In genomic region chr6:53909446-53909845, GRCm38 (mm10) we compare ENCODE assay signal across 19 mouse cellular contexts.
DNase-seq lines count a peak whose midpoint lies in the region; ATAC-seq and TF ChIP-seq lines count a peak whose summit lies in the region.
"Had no signal": no experiment of that assay in that cellular context is flagged by ENCODE, and none has a peak within 500 bp of the region (broad histone marks: within the 10 kb centered on the region; RNA-seq: fewer than 3 reads in every experiment).

No protein-coding gene starts in this region.

- 0 out of 2 replicates have a peak overlapping the region, but pooled peaks have one; percentile 45 for H3K27ac ChIP-seq in heart, embryonic 10.5 days
- H3K27ac ChIP-seq in lung, embryonic 14.5 days (ENCODE audit: low read depth) = peak overlapping the region; percentile 6; the same call in 1 of the 2 replicates
- H3K27ac ChIP-seq in embryonic facial prominence, embryonic 10.5 days (replicated peaks) = peak overlapping the region; percentile 63
- H3K27ac ChIP-seq in limb, embryonic 10.5 days = peak overlapping the region; percentile 67
- H3K27ac ChIP-seq: embryonic facial prominence, embryonic 15.5 days; forebrain, embryonic 10.5 days; hindbrain, embryonic 15.5 days had no signal

- WGBS in heart, embryonic 10.5 days = 18% methylated on average over 3 of the region's 5 CpGs
- WGBS in lung, embryonic 14.5 days = 9% methylated on average over 5 of the region's 5 CpGs
- 10% methylated on average over 5 of the region's 5 CpGs for WGBS in embryonic facial prominence, embryonic 10.5 days
- WGBS in limb, embryonic 10.5 days = 28% methylated on average over 5 of the region's 5 CpGs

- no peak overlapping the region for H3K4me2 ChIP-seq in lung, embryonic 14.5 days
- H3K4me2 ChIP-seq: embryonic facial prominence, embryonic 15.5 days; hindbrain, embryonic 15.5 days had no signal

- TF ChIP-seq CTCF in lung, embryonic 14.5 days (IDR thresholded peaks at IDR 0.05; ENCODE audit: low read depth) = no peak

- H3K9ac ChIP-seq in lung, embryonic 14.5 days = no peak overlapping the region
- H3K9ac ChIP-seq: embryonic facial prominence, embryonic 15.5 days; hindbrain, embryonic 15.5 days had no signal

- no peak for ATAC-seq in lung, embryonic 14.5 days (ENCODE audit: insufficient read depth)
- ATAC-seq: forebrain, embryonic 14.5 days; intestine, embryonic 16.5 days had no signal

- no peaks in the 10 kb centered on the region for H3K9me3 ChIP-seq in heart, embryonic 10.5 days
- no peaks in the 10 kb centered on the region for H3K9me3 ChIP-seq in lung, embryonic 14.5 days (ENCODE audit: low read depth, low read length)
- H3K9me3 ChIP-seq in embryonic facial prominence, embryonic 10.5 days = no peaks in the 10 kb centered on the region
- H3K9me3 ChIP-seq in limb, embryonic 10.5 days (replicated peaks) = no peaks in the 10 kb centered on the region
- H3K9me3 ChIP-seq: embryonic facial prominence, embryonic 15.5 days; forebrain, embryonic 10.5 days; hindbrain, embryonic 15.5 days had no signal

- DNase-seq in heart, embryonic 10.5 days (ENCODE audit: low spot score) = no peak
- no peak for DNase-seq in heart, postnatal 4 days
- no peak for DNase-seq in lung, embryonic 14.5 days
- no peak for DNase-seq in lung, adult 18-20 months
- peak; percentile 30 for DNase-seq in embryonic facial prominence, embryonic 10.5 days (ENCODE audit: low spot score)
- DNase-seq in limb, embryonic 10.5 days (ENCODE audit: low spot score) = no peak
- DNase-seq: adrenal gland, adult 8-10 months; adrenal gland, postnatal 36 days; cerebellum, adult 2 months; cerebellum, postnatal 10 days; gastrocnemius, postnatal 36 days; heart, adult 18-20 months; heart, postnatal 10 days had no signal

- no peaks in the 10 kb centered on the region for H3K27me3 ChIP-seq in heart, embryonic 10.5 days (ENCODE audit: insufficient read depth, poor library complexity, severe bottlenecking)
- H3K27me3 ChIP-seq in lung, embryonic 14.5 days (ENCODE audit: insufficient read depth, low read length) = no peaks in the 10 kb centered on the region
- no peaks in the 10 kb centered on the region for H3K27me3 ChIP-seq in embryonic facial prominence, embryonic 10.5 days (replicated peaks; ENCODE audit: low read depth, poor library complexity, severe bottlenecking)
- H3K27me3 ChIP-seq in limb, embryonic 10.5 days (ENCODE audit: low read depth, poor library complexity, severe bottlenecking) = no peaks in the 10 kb centered on the region
- H3K27me3 ChIP-seq: embryonic facial prominence, embryonic 15.5 days; hindbrain, embryonic 15.5 days had no signal

- no peaks in the 10 kb centered on the region for H3K36me3 ChIP-seq in heart, embryonic 10.5 days
- H3K36me3 ChIP-seq in lung, embryonic 14.5 days (ENCODE audit: insufficient read depth) = no peaks in the 10 kb centered on the region
- no peaks in the 10 kb centered on the region for H3K36me3 ChIP-seq in embryonic facial prominence, embryonic 10.5 days (replicated peaks)
- no peaks in the 10 kb centered on the region for H3K36me3 ChIP-seq in limb, embryonic 10.5 days
- H3K36me3 ChIP-seq: embryonic facial prominence, embryonic 15.5 days; forebrain, embryonic 10.5 days; hindbrain, embryonic 15.5 days had no signal

- no peak overlapping the region for H3K4me3 ChIP-seq in heart, embryonic 10.5 days
- H3K4me3 ChIP-seq in lung, embryonic 14.5 days (ENCODE audit: low read depth, low read length) = no peak overlapping the region
- H3K4me3 ChIP-seq in embryonic facial prominence, embryonic 10.5 days = no peak overlapping the region
- no peak overlapping the region for H3K4me3 ChIP-seq in limb, embryonic 10.5 days
- H3K4me3 ChIP-seq: embryonic facial prominence, embryonic 15.5 days; erythroblast, embryonic 14.5 days; forebrain, embryonic 10.5 days; hindbrain, embryonic 15.5 days had no signal

- H3K4me1 ChIP-seq in heart, embryonic 10.5 days = peaks cover 43% of the 10 kb centered on the region
- H3K4me1 ChIP-seq in lung, embryonic 14.5 days (ENCODE audit: insufficient read depth) = peaks cover 43% of the 10 kb centered on the region
- H3K4me1 ChIP-seq in embryonic facial prominence, embryonic 10.5 days = peaks cover 94% of the 10 kb centered on the region
- peaks cover 98% of the 10 kb centered on the region for H3K4me1 ChIP-seq in limb, embryonic 10.5 days

Comparison
In these comparisons a context has a peak if more than half of its experiments do, and no peak if none do; other contexts are left out.
1. H3K27ac ChIP-seq: peak in every context shown above with its lines; median percentile 67 in limb, embryonic 10.5 days; 63 in embryonic facial prominence, embryonic 10.5 days; 45 in heart, embryonic 10.5 days; 6 in lung, embryonic 14.5 days.